Mouse (Mus musculus): ENCODE data around the gene Cdh4.

GRCm38 (mm10) chr2:179787797-179788196 lies 345.6 kb downstream of the Cdh4 start:
- TF ChIP-seq POLR2A (IDR thresholded peaks at IDR 0.05; ENCODE audit: insufficient read length, low read depth) (no peak), MYOD1 (IDR thresholded peaks at IDR 0.05; ENCODE audit: control insufficient read depth in 1 of 3, insufficient read length in 2 of 3, low read depth in 2 of 3) (no peak), E2F4 (IDR thresholded peaks at IDR 0.05; ENCODE audit: insufficient read depth) (no peak), MAX (IDR thresholded peaks at IDR 0.05; ENCODE audit: low read depth) (no peak), USF1 (IDR thresholded peaks at IDR 0.05; ENCODE audit: low read depth) (no peak), MYOG (IDR thresholded peaks at IDR 0.05; ENCODE audit: control insufficient read depth in 1 of 3, insufficient read depth in 1 of 3, insufficient read length in 2 of 3, low read depth in 2 of 3) (no peak), CEBPB (IDR thresholded peaks at IDR 0.05; ENCODE audit: insufficient read depth, poor library complexity, severe bottlenecking) (no peak), POLR2AphosphoS2 (IDR thresholded peaks at IDR 0.05; ENCODE audit: insufficient read length, low read depth) (no peak), TCF12 (IDR thresholded peaks at IDR 0.05; ENCODE audit: insufficient read depth, poor library complexity, severe bottlenecking) (no peak)

All from myocyte (in vitro differentiated cells).